Mouse (Mus musculus) midbrain, embryonic 11.5 days (tissue): ENCODE data around the gene Il10rb. TPM values are rescaled to one million over a fixed set of nuclear protein-coding genes. Genes with fewer than 3 reads are reported as not detected.
A peak's percentile ranks its signal among the peaks of the same experiment; 100 is the strongest.

Source experiments
- ATAC-seq: fragments of 200-750 bp; cut with Nextera tagmentation; 2 replicates; pipeline ENCODE4 v1.8.0; 2017; ENCODE audit warnings: moderate TSS enrichment, moderate library complexity; ENCODE audit not compliant: low FRiP score
- DNase-seq: peaks from one replicate; pipeline ENCODE4 v3.0.0; 2015; ENCODE audit warnings: low spot score; ENCODE audit errors: missing footprints
- H3K27ac ChIP-seq: fragments of 300-500 bp; sonication (generic); 2 replicates; pipeline ENCODE4 v1.5.1; 2014; ENCODE audit warnings: low read depth, low read length
- H3K27me3 ChIP-seq: fragments of 300-500 bp; sonication (generic); 2 replicates; pipeline ENCODE4 v1.6.1; 2014; ENCODE audit warnings: mild to moderate bottlenecking, low read length, moderate library complexity, mixed read lengths; ENCODE audit not compliant: control insufficient read depth, insufficient read depth
- H3K36me3 ChIP-seq: fragments of 300-500 bp; sonication (generic); 2 replicates; pipeline ENCODE4 v1.6.1; 2014; ENCODE audit warnings: mild to moderate bottlenecking, low read length, moderate library complexity, mixed read lengths; ENCODE audit not compliant: control insufficient read depth, insufficient read depth
- H3K4me1 ChIP-seq: fragments of 300-500 bp; sonication (generic); 2 replicates; pipeline ENCODE4 v1.6.1; 2014; ENCODE audit warnings: low read length; ENCODE audit not compliant: control insufficient read depth, insufficient read depth
- H3K4me2 ChIP-seq: fragments of 300-500 bp; sonication (generic); 2 replicates; pipeline ENCODE4 v1.6.1; 2014; ENCODE audit warnings: mild to moderate bottlenecking, moderate library complexity
- H3K4me3 ChIP-seq: fragments of 300-500 bp; sonication (generic); 2 replicates; pipeline ENCODE4 v1.5.1; 2014; ENCODE audit warnings: low read depth, low read length
- H3K9ac ChIP-seq: fragments of 300-500 bp; sonication (generic); 2 replicates; pipeline ENCODE4 v1.6.1; 2014; ENCODE audit warnings: low read length
- H3K9me3 ChIP-seq: fragments of 300-500 bp; sonication (generic); 2 replicates; pipeline ENCODE4 v1.6.1; 2016; ENCODE audit warnings: low read length; ENCODE audit not compliant: control insufficient read depth
- WGBS: fragments of 180-500 bp; shearing (Covaris S2); extraction: QIAGEN DNeasy Blood & Tissue Kit; methylation state at CpG from one replicate; pipeline ENCODE4 v1.1.7; 2014; 5-methylcytosine and 5-hydroxymethylcytosine counted together
- polyA plus RNA-seq: library from polyadenylated mRNA; unstranded; fragments of >200 nt; fragmentation: Nextera tagmentation; extraction: Ambion mirVana; gene quantifications from 2 replicates; pipeline ENCODE4 v1.2.1, GENCODE M21; 2014

Gene Il10rb
- polyA plus RNA-seq, 1 experiment from 2014 or later, result 8.5 TPM

- Histone ChIP-seq H3K9me3 (no peaks in the 10 kb centered on the region), H3K4me1 (peaks cover 8% of the 10 kb centered on the region), H3K4me3 (no peak overlapping the region), H3K9ac (no peak overlapping the region), H3K36me3 (no peaks in the 10 kb centered on the region), H3K27me3 (no peaks in the 10 kb centered on the region), H3K4me2 (no peak overlapping the region), H3K27ac (no peak overlapping the region)
- ATAC-seq (no peak), DNase-seq (no peak)
- WGBS, result 71% methylated on average over 11 of the region's 11 CpGs
Observed at GRCm38 (mm10) chr16:91461066-91461638, 55.2 kb downstream of the Il10rb start.

- 69% methylated on average over 9 of the region's 9 CpGs for WGBS
- no peaks in the 10 kb centered on the region for H3K9me3 ChIP-seq
- no peaks in the 10 kb centered on the region for H3K36me3 ChIP-seq
- no peak overlapping the region for H3K4me3 ChIP-seq
- no peak for ATAC-seq
- no peak overlapping the region for H3K9ac ChIP-seq
- H3K4me1 ChIP-seq, result peaks cover 12% of the 10 kb centered on the region
- DNase-seq, result no peak
- no peak overlapping the region for H3K27ac ChIP-seq
- no peaks in the 10 kb centered on the region for H3K27me3 ChIP-seq
- H3K4me2 ChIP-seq, result no peak overlapping the region
Observed at GRCm38 (mm10) chr16:91461773-91462181, 55.8 kb downstream of the Il10rb start.

GRCm38 (mm10) chr16:91462644-91463043 lies 56.7 kb downstream of the Il10rb start:
- H3K4me3 ChIP-seq, result no peak overlapping the region
- no peak overlapping the region for H3K4me2 ChIP-seq
- peaks cover 13% of the 10 kb centered on the region for H3K4me1 ChIP-seq
- no peaks in the 10 kb centered on the region for H3K27me3 ChIP-seq
- H3K9ac ChIP-seq, result no peak overlapping the region
- ATAC-seq (no peak), DNase-seq (no peak)
- H3K36me3 ChIP-seq, result no peaks in the 10 kb centered on the region
- H3K27ac ChIP-seq, result no peak overlapping the region
- WGBS, result 75% methylated on average over 3 of the region's 3 CpGs
- H3K9me3 ChIP-seq, result no peaks in the 10 kb centered on the region

GRCm38 (mm10) chr16:91463400-91463799 lies 57.4 kb downstream of the Il10rb start:
- Histone ChIP-seq H3K27ac (no peak overlapping the region), H3K36me3 (no peaks in the 10 kb centered on the region)
- 91% methylated on average over 2 of the region's 2 CpGs for WGBS

GRCm38 (mm10) chr16:91463836-91464400 lies 58.0 kb downstream of the Il10rb start:
- peak overlapping the region; percentile 77 for H3K4me2 ChIP-seq
- ATAC-seq (no peak), DNase-seq (no peak)
- no peaks in the 10 kb centered on the region for H3K27me3 ChIP-seq
- 91% methylated on average over 4 of the region's 4 CpGs for WGBS
- H3K27ac ChIP-seq, result no peak overlapping the region
- no peaks in the 10 kb centered on the region for H3K9me3 ChIP-seq
- H3K9ac ChIP-seq, result peak overlapping the region; percentile 53
- peaks cover 13% of the 10 kb centered on the region for H3K4me1 ChIP-seq
- H3K36me3 ChIP-seq, result no peaks in the 10 kb centered on the region
- peak overlapping the region; percentile 49 for H3K4me3 ChIP-seq

More at GRCm38 (mm10) chr16:91463400-91463799, 57.4 kb downstream of the Il10rb start:
- ATAC-seq (no peak), DNase-seq (no peak)
- Histone ChIP-seq H3K27me3 (no peaks in the 10 kb centered on the region), H3K4me1 (peaks cover 13% of the 10 kb centered on the region), H3K9ac (no peak overlapping the region), H3K9me3 (no peaks in the 10 kb centered on the region), H3K4me3 (no peak overlapping the region), H3K4me2 (no peak overlapping the region)

GRCm38 (mm10) chr16:91464594-91465504 lies 58.9 kb downstream of the Il10rb start:
- DNase-seq (peak; percentile 100), ATAC-seq (peak; percentile 97)
- Histone ChIP-seq H3K9me3 (no peaks in the 10 kb centered on the region), H3K4me3 (peak overlapping the region; percentile 49), H3K27me3 (no peaks in the 10 kb centered on the region), H3K27ac (peak overlapping the region; percentile 55), H3K36me3 (no peaks in the 10 kb centered on the region), H3K4me2 (peak overlapping the region; percentile 77), H3K4me1 (peaks cover 13% of the 10 kb centered on the region), H3K9ac (peak overlapping the region; percentile 67)
- 3% methylated on average over 43 of the region's 44 CpGs for WGBS

- Histone ChIP-seq H3K27me3 (no peaks in the 10 kb centered on the region), H3K9ac (peak overlapping the region; percentile 67), H3K4me3 (peak overlapping the region; percentile 49), H3K36me3 (no peaks in the 10 kb centered on the region), H3K4me1 (peaks cover 13% of the 10 kb centered on the region), H3K9me3 (no peaks in the 10 kb centered on the region), H3K27ac (no peak overlapping the region), H3K4me2 (peak overlapping the region; percentile 77)
- ATAC-seq, result no peak
- 57% methylated on average over 13 of the region's 13 CpGs for WGBS
- DNase-seq, result no peak
Observed at GRCm38 (mm10) chr16:91465505-91466240, 59.7 kb downstream of the Il10rb start.

GRCm38 (mm10) chr16:91466566-91466965 lies 60.6 kb downstream of the Il10rb start:
- Histone ChIP-seq H3K4me3 (no peak overlapping the region), H3K4me1 (peaks cover 13% of the 10 kb centered on the region), H3K27ac (no peak overlapping the region), H3K36me3 (no peaks in the 10 kb centered on the region), H3K9me3 (no peaks in the 10 kb centered on the region), H3K27me3 (no peaks in the 10 kb centered on the region), H3K9ac (no peak overlapping the region), H3K4me2 (no peak overlapping the region)
- 53% methylated on average over 6 of the region's 6 CpGs for WGBS
- no peak for DNase-seq
- ATAC-seq, result no peak; the same call in 1 of the 2 replicates
